Mouse (Mus musculus) central nervous system, embryonic 11.5 days (tissue): ENCODE measurements around the gene Zfp189. TPM values are rescaled to one million over a fixed set of nuclear protein-coding genes. Genes with fewer than 3 reads are reported as not detected.

Experiments
- polyA plus RNA-seq: library from polyadenylated mRNA; depleted of rRNA; stranded (reverse); fragments of >200 nt; gene quantifications from 2 replicates; pipeline ENCODE4 v1.2.3, GENCODE M21; 2012; rRNA removed

The Zfp189 gene
- 7.0 and 8.6 TPM in 2 replicates for polyA plus RNA-seq

GRCm38 (mm10) chr4:49520572-49521340 lies at the start of gene Zfp189, which contains the start of gene Mrpl50:
TSS of gene Zfp189 (plus strand) at chr4:49521176.
TSS of gene Mrpl50 (minus strand) at chr4:49521093.

GRCm38 (mm10) chr4:49473435-49474100 lies 47.4 kb upstream of the Zfp189 start, which contains the start of gene Acnat1:
TSS of gene Acnat1 (minus strand) at chr4:49473912.

GRCm38 (mm10) chr4:49506386-49506785 lies 14.6 kb upstream of the Zfp189 start, which contains the start of gene Baat:
TSS of gene Baat (minus strand) at chr4:49506557.

GRCm38 (mm10) chr4:49549383-49549782 lies 28.4 kb downstream of the Zfp189 start, which contains the start of gene Aldob:
TSS of gene Aldob (minus strand) at chr4:49549546.

Other genes starting within 250 kb of the Zfp189 start
- gene Acnat2, start 113.0 kb upstream of the Zfp189 start, polyA plus RNA-seq = not detected in 2 replicates
- 0.07 TPM in 1 of 2 replicates, not detected in the other for gene Acnat1, start 47.3 kb upstream of the Zfp189 start, polyA plus RNA-seq
- 0.53 and 0.77 TPM in 2 replicates for gene Baat, start 14.6 kb upstream of the Zfp189 start, polyA plus RNA-seq
- gene Mrpl50, start 83 bp upstream of the Zfp189 start, polyA plus RNA-seq = 36.0 and 46.3 TPM in 2 replicates
- gene Aldob, start 28.4 kb downstream of the Zfp189 start, polyA plus RNA-seq = 0.84 and 1.3 TPM in 2 replicates
- 9.5 and 13.5 TPM in 2 replicates for gene Tmem246, start 76.7 kb downstream of the Zfp189 start, polyA plus RNA-seq
- gene Rnf20, start 110.8 kb downstream of the Zfp189 start, polyA plus RNA-seq = 69.4 and 103 TPM in 2 replicates
- 0.02 and 0.04 TPM in 2 replicates for gene Ppp3r2, start 160.8 kb downstream of the Zfp189 start, polyA plus RNA-seq